Mouse (Mus musculus): ENCODE results near the gene Cmtm2b.

DNA sequence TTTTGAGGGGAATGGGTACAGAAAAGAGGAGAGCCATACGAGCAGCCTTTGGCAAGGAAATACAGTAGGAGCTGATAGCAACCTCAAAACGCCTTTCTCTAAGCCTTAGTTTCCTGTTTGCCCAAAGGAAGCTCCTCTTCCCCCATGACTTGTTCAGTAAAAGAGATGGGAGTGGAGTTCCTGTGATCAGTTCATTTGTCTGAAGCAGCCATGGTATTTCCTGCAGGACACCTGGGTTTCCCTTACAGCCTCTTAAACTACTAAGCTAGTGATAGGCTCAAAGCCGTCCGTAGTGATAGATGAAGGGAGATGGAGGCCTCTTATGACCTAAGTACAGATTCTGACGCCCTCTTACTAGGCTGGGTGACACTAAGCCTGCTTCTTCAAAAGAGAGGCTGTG is 20.4 kb downstream of the Cmtm2b start:
- TF ChIP-seq POLR2A (IDR thresholded peaks at IDR 0.05; ENCODE audit: low read depth, low read length) (no peak), CTCF (IDR thresholded peaks at IDR 0.05; ENCODE audit: extremely low read depth, insufficient read depth, insufficient read length, insufficient replicate concordance) (no peak)

Measured in spleen, adult 2 months (tissue).